Mouse (Mus musculus) ES-E14 (cell line): ENCODE results near the gene Plbd2. TPM values are rescaled to one million over a fixed set of nuclear protein-coding genes. Genes with fewer than 3 reads are reported as not detected.

Experiments used
- DNase-seq: peaks from one replicate; pipeline ENCODE4 v3.0.0-alpha.2; 2013; ENCODE audit warnings: low read depth, low spot score
- H3K27ac ChIP-seq: 2 replicates; pipeline ENCODE4 v1.5.1; 2012; ENCODE audit warnings: low read depth, mild to moderate bottlenecking, low read length, moderate library complexity, mixed read lengths; ENCODE audit not compliant: poor library complexity, insufficient read depth, severe bottlenecking
- H3K36me3 ChIP-seq: 2 replicates; pipeline ENCODE4 v1.6.1; 2012; ENCODE audit warnings: mild to moderate bottlenecking, low read length, moderate library complexity, mixed read lengths; ENCODE audit not compliant: control insufficient read depth, poor library complexity, insufficient read depth, severe bottlenecking
- H3K4me1 ChIP-seq, 2 experiments: fragments of 150-350 bp in 1 of 2; sonication (generic) in 1 of 2; 2 replicates each; pipeline ENCODE4 v1.6.1; 2012; ENCODE audit warnings: low read length in 2 of 2, mild to moderate bottlenecking in 1 of 2, mixed read lengths in 1 of 2; ENCODE audit not compliant: control insufficient read depth in 2 of 2, insufficient read depth in 2 of 2, poor library complexity in 1 of 2
- H3K4me3 ChIP-seq, 2 experiments: fragments of 150-350 bp in 1 of 2; sonication (generic) in 1 of 2; 2 replicates each; pipeline ENCODE4 v1.5.1; 2012; ENCODE audit warnings: low read length in 2 of 2, low read depth in 1 of 2, mild to moderate bottlenecking in 1 of 2, mixed read lengths in 1 of 2; ENCODE audit not compliant: insufficient read depth in 1 of 2, poor library complexity in 1 of 2, severe bottlenecking in 1 of 2
- H3K9ac ChIP-seq: 2 replicates; pipeline ENCODE4 v1.6.1; 2012; ENCODE audit warnings: low read depth, mild to moderate bottlenecking, low read length, mixed read lengths; ENCODE audit not compliant: poor library complexity, insufficient read depth, severe bottlenecking
- H3K9me3 ChIP-seq: fragments of 150-350 bp; sonication (generic); 2 replicates; pipeline ENCODE4 v1.6.1; 2012; ENCODE audit warnings: low read depth, mild to moderate bottlenecking, low read length; ENCODE audit not compliant: control insufficient read depth, insufficient read depth
- CHD2 ChIP-seq: IDR thresholded peaks from 2 replicates; pipeline ENCODE4 v1.6.1; 2014; ENCODE audit warnings: mild to moderate bottlenecking, low read depth, low read length, inconsistent platforms
- HCFC1 ChIP-seq: IDR thresholded peaks from 2 replicates; pipeline ENCODE4 v1.6.1; 2012; ENCODE audit warnings: low read length, inconsistent platforms, borderline replicate concordance; ENCODE audit not compliant: insufficient read depth
- MAFK ChIP-seq: IDR thresholded peaks from 2 replicates; pipeline ENCODE4 v1.6.1; 2014; ENCODE audit warnings: mild to moderate bottlenecking, low read depth, low read length, inconsistent platforms; ENCODE audit not compliant: insufficient read depth
- ZC3H11A ChIP-seq: IDR thresholded peaks from 2 replicates; pipeline ENCODE4 v1.6.1; 2012; ENCODE audit warnings: low read depth, mild to moderate bottlenecking, inconsistent platforms, low read length, borderline replicate concordance
- ZNF384 ChIP-seq: IDR thresholded peaks from 2 replicates; pipeline ENCODE4 v1.6.1; 2012; ENCODE audit warnings: low read depth, low read length, inconsistent platforms
- in situ Hi-C, 2 experiments: fragments of 600-800 bp; cut with MboI; formaldehyde crosslinking; loops; one replicate each; pipeline ENCODE4 v1.15.1; 2025; ENCODE audit warnings: low sequenced_read_pairs in 2 of 2, inconsistent platforms in 1 of 2; ENCODE audit not compliant: unreplicated experiment in 2 of 2
- total RNA-seq: library from RNA; depleted of rRNA; stranded (reverse); fragments of 300-350 nt; gene quantifications from 2 replicates; pipeline ENCODE4 v1.2.3, GENCODE M21; 2012

The Plbd2 gene
- total RNA-seq, 1 experiment, result 35.3 TPM

DNA sequence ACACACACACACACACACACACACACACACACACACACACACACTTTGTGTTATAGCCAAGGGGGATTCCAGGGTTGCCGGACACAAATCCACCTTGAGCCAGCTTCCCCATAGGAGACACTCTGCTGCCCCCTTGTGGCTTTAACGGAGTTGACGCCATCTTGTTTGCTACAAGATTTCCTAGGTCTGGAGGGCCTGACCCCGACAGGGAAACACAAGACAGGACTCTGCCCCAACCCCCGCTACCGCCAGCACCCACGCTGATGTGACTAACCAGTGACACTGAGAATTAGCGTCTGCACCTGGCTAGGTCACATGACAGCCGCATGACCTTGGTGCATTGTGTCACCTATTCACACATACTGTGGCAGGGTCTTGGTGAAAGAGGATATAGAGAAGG, 45.8 kb downstream of the Plbd2 start:
- in situ Hi-C loops, result no loop called here
- TF ChIP-seq ZNF384 (no peak), ZC3H11A (0 out of 2 replicates have a peak, but pooled peaks have one; percentile 1), HCFC1 (0 out of 2 replicates have a peak, but pooled peaks have one; percentile 20)
- H3K4me1 ChIP-seq, result peaks cover 3 to 13% of the 10 kb centered on the region in 2 experiments; a peak in 3 of 4 replicates
- no peaks in the 10 kb centered on the region for H3K9me3 ChIP-seq
- H3K9ac ChIP-seq, result no peak overlapping the region
- H3K4me3 ChIP-seq, result no peak overlapping the region
- no peaks in the 10 kb centered on the region for H3K36me3 ChIP-seq
- peak; percentile 95 for DNase-seq
- no peak overlapping the region for H3K27ac ChIP-seq

GRCm38 (mm10) chr5:120456841-120457554, 46.4 kb downstream of the Plbd2 start:
- Histone ChIP-seq H3K9ac (no peak overlapping the region), H3K27ac (no peak overlapping the region), H3K9me3 (no peaks in the 10 kb centered on the region), H3K4me3 (no peak overlapping the region), H3K36me3 (no peaks in the 10 kb centered on the region), H3K4me1 (peaks cover 3 to 13% of the 10 kb centered on the region in 2 experiments; a peak in 3 of 4 replicates)
- peak; percentile 57; the same call in 1 of the 2 replicates for TF ChIP-seq MAFK
- no peak for TF ChIP-seq CHD2
- TF ChIP-seq ZC3H11A, result no peak
- TF ChIP-seq ZNF384, result no peak
- TF ChIP-seq HCFC1, result no peak
- DNase-seq, result no peak
- in situ Hi-C loops, result no loop called here

GRCm38 (mm10) chr5:120456253-120456652, 47.2 kb downstream of the Plbd2 start:
- Histone ChIP-seq H3K27ac (no peak overlapping the region), H3K9me3 (no peaks in the 10 kb centered on the region), H3K36me3 (no peaks in the 10 kb centered on the region), H3K9ac (no peak overlapping the region), H3K4me3 (no peak overlapping the region), H3K4me1 (peaks cover 3 to 13% of the 10 kb centered on the region in 2 experiments; a peak in 3 of 4 replicates)
- TF ChIP-seq CHD2 (no peak), ZNF384 (no peak), MAFK (no peak), HCFC1 (no peak), ZC3H11A (no peak)
- in situ Hi-C loops, result no loop called here
- DNase-seq, result no peak

DNA sequence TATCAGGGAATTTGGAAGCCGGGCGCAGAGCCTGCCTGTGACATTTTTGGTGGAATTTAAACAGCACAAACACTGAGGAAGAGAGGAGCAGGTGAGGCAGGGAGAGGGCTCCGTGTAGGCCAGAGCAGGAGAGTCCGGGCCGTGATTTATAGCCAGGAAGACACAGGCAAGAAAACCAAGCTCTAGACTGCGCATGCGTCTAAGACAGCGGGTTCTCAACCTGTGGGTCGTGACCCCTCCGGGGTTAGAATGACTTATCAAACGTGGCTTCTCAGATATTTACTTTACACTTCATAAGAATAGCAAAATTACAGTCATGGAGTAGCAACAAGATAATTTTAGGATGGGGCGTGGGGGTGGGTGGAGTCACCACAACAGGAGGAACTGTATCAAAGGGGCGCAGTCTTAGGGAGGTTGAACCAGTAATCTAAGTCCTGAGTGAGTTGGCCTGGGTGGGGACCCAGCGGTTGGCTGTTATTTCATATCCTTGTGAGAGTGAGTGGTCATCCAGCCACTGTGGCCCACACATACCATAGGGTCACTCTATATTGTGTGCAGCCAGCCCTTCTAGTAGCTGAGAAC, 48.6 kb downstream of the Plbd2 start:
- H3K27ac ChIP-seq, result no peak overlapping the region
- in situ Hi-C loops, result no loop called here
- H3K4me3 ChIP-seq, result peak overlapping the region; percentile 6 to 37
- peaks cover 3 to 13% of the 10 kb centered on the region in 2 experiments; a peak in 3 of 4 replicates for H3K4me1 ChIP-seq
- no peak overlapping the region for H3K9ac ChIP-seq
- H3K36me3 ChIP-seq, result no peaks in the 10 kb centered on the region
- DNase-seq, result no peak
- no peaks in the 10 kb centered on the region for H3K9me3 ChIP-seq
- peak; percentile 97 for TF ChIP-seq CHD2
- TF ChIP-seq HCFC1, result no peak
